Mouse (Mus musculus) CH12.LX (cell line): ENCODE data around the gene Ezr.

Experiments used
- CTCF ChIP-seq, 2 experiments: IDR thresholded peaks in 1 of 2; conservative IDR thresholded peaks in 1 of 2; 2 replicates each; pipeline ENCODE4 v1.5.1; 2011 to 2012; ENCODE audit warnings: low read depth in 2 of 2, low read length in 2 of 2, improper control_type of control experiment in 1 of 2, inconsistent platforms in 1 of 2, mild to moderate bottlenecking in 1 of 2, moderate library complexity in 1 of 2
- EP300 ChIP-seq: IDR thresholded peaks from 2 replicates; pipeline ENCODE4 v1.6.1; 2011; ENCODE audit warnings: low read length, improper control_type of control experiment
- MAX ChIP-seq: IDR thresholded peaks from 2 replicates; pipeline ENCODE4 v1.6.1; 2011; ENCODE audit warnings: low read length, improper control_type of control experiment
- MAZ ChIP-seq: IDR thresholded peaks from 2 replicates; pipeline ENCODE4 v1.6.1; 2012; ENCODE audit warnings: low read depth, mild to moderate bottlenecking, inconsistent platforms, low read length, improper control_type of control experiment, moderate library complexity
- POLR2A ChIP-seq: IDR thresholded peaks from 2 replicates; pipeline ENCODE4 v1.6.1; 2011; ENCODE audit warnings: low read depth, mild to moderate bottlenecking, improper control_type of control experiment, low read length
- UBTF ChIP-seq: IDR thresholded peaks from 2 replicates; pipeline ENCODE4 v1.6.1; 2012; ENCODE audit warnings: low read depth, mild to moderate bottlenecking, inconsistent platforms, low read length, improper control_type of control experiment, moderate library complexity

- TF ChIP-seq MAZ (no peak), CTCF (conservative IDR thresholded peaks at IDR 0.05 in 1 of 2, IDR thresholded peaks at IDR 0.05 in 1 of 2; ENCODE audit: low read depth in 2 of 2, low read length in 2 of 2) (no peak), EP300 (no peak), UBTF (no peak), MAX (no peak), POLR2A (no peak)
These were observed 21.0 kb upstream of the Ezr start for GRCm38 (mm10) chr17:6803614-6804013.
